Mouse (Mus musculus) embryonic fibroblast, embryonic 13.5 days (primary cell): ENCODE measurements at regions not wholly inside any gene's neighbourhood (a gene's known extent, or its start where the extent isn't known, plus 50 kb on each side); places are given as distances from the start of the nearest gene placed in this dataset.

Experiments used
- CTCF ChIP-seq: IDR thresholded peaks from 2 replicates; pipeline ENCODE4 v1.5.1; 2011; ENCODE audit warnings: mild to moderate bottlenecking, control low read depth, low read length, moderate library complexity, borderline replicate concordance; ENCODE audit not compliant: insufficient read depth
- POLR2A ChIP-seq: IDR thresholded peaks from 2 replicates; pipeline ENCODE4 v1.6.1; 2011; ENCODE audit warnings: low read depth, mild to moderate bottlenecking, control low read depth, low read length, moderate library complexity

DNA sequence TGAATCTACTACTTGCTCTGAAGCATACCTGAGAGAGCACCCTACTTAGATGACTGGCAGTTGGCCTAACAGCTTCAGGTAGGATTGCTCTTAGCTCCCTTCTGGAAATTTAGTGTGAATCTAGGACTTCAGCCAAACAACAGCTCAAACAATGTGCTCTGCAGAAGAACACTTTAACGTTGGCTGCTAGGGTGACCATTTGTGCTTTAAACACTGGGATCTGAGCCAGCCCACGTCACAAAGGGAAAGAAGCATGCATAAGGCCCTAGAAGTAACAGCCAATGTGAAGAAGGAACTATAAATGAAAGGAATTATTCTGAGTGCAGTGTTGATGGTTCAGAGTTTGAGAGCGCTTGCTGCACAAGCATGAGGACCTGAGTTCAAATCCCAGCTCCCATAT lies 101.2 kb upstream of the Dock1 start:
- no peak for TF ChIP-seq CTCF
- no peak for TF ChIP-seq POLR2A
